Comparison of ENCODE assay signal across 9 mouse cellular contexts in genomic region chr10:69964611-69965010, GRCm38 (mm10).
DNase-seq lines count a peak whose midpoint lies in the region; TF ChIP-seq lines count a peak whose summit lies in the region.
"Had no signal": no experiment of that assay in that cellular context is flagged by ENCODE, and none has a peak within 500 bp of the region (broad histone marks: within the 10 kb centered on the region; RNA-seq: fewer than 3 reads in every experiment).

No protein-coding gene starts in this region.

- TF ChIP-seq CTCF in brain, embryonic 14.5 days (IDR thresholded peaks at IDR 0.05; ENCODE audit: borderline replicate concordance, extremely low read depth, insufficient read depth, insufficient read length): peak; percentile 69; the same call in 1 of the 2 replicates

- no peak overlapping the region for H3ac ChIP-seq in myocyte (ENCODE audit: control insufficient read depth, insufficient read length)

- TF ChIP-seq POLR2A in brain, embryonic 14.5 days (IDR thresholded peaks at IDR 0.05; ENCODE audit: borderline replicate concordance, extremely low read depth, insufficient read depth, insufficient read length, poor library complexity, severe bottlenecking): no peak
- TF ChIP-seq POLR2A in myocyte (IDR thresholded peaks at IDR 0.05; ENCODE audit: insufficient read length, low read depth): no peak

- H3K36me3 ChIP-seq in myocyte (ENCODE audit: control insufficient read depth, insufficient read depth): no peaks in the 10 kb centered on the region
- H3K36me3 ChIP-seq: limb, embryonic 15.5 days had no signal

- no peaks in the 10 kb centered on the region for H3K79me2 ChIP-seq in myocyte (ENCODE audit: control insufficient read depth, insufficient read depth)

- H3K27me3 ChIP-seq in myocyte (ENCODE audit: control insufficient read depth, insufficient read depth, insufficient read length): no peaks in the 10 kb centered on the region
- H3K27me3 ChIP-seq: limb, embryonic 15.5 days had no signal

- DNase-seq in heart, adult 8-10 months (ENCODE audit: low spot score): peak; percentile 48
- DNase-seq in heart, adult 9 months (ENCODE audit: low spot score in 2 of 2): no peak
- peak; percentile 53 for DNase-seq in right cerebral cortex, postnatal 14 days
- no peak for DNase-seq in right cerebral cortex, postnatal 25 days
- DNase-seq in brain, embryonic 14.5 days (ENCODE audit: low read depth): peak; percentile 73
- peak; percentile 52 for DNase-seq in hindlimb bud, embryonic 11.5 days (ENCODE audit: extremely low spot score, low read depth, low spot score)
- no peak for DNase-seq in thymus, postnatal 25 days

- H3K4me2 ChIP-seq in myocyte (ENCODE audit: low read depth): peak overlapping the region; percentile 65
- H3K4me2 ChIP-seq: limb, embryonic 15.5 days had no signal

- no peak overlapping the region for H3K4me3 ChIP-seq in myocyte
- H3K4me3 ChIP-seq: limb, embryonic 15.5 days had no signal

TF ChIP-seq in myocyte, 11 proteins besides CTCF, POLR2A, EP300 and RAD21:
- TF ChIP-seq E2F4 (IDR thresholded peaks at IDR 0.05; ENCODE audit: insufficient read depth): no peak
- TF ChIP-seq TCF12 (IDR thresholded peaks at IDR 0.05; ENCODE audit: insufficient read depth, poor library complexity, severe bottlenecking): no peak
- TF ChIP-seq MYOD1 (IDR thresholded peaks at IDR 0.05; ENCODE audit: control insufficient read depth in 1 of 3, insufficient read length in 2 of 3, low read depth in 2 of 3): no peak
- no peak for TF ChIP-seq SRF (IDR thresholded peaks at IDR 0.05; ENCODE audit: control insufficient read depth, insufficient read length, low read depth)
- TF ChIP-seq USF1 (IDR thresholded peaks at IDR 0.05; ENCODE audit: low read depth): no peak
- TF ChIP-seq CEBPB (IDR thresholded peaks at IDR 0.05; ENCODE audit: insufficient read depth, poor library complexity, severe bottlenecking): no peak
- no peak for TF ChIP-seq TCF3 (IDR thresholded peaks at IDR 0.05; ENCODE audit: insufficient read length, low read depth)
- no peak for TF ChIP-seq REST (IDR thresholded peaks at IDR 0.05; ENCODE audit: insufficient read depth, insufficient read length)
- TF ChIP-seq MAX (IDR thresholded peaks at IDR 0.05; ENCODE audit: low read depth): no peak
- no peak for TF ChIP-seq POLR2AphosphoS2 (IDR thresholded peaks at IDR 0.05; ENCODE audit: insufficient read length, low read depth)
- no peak for TF ChIP-seq MYOG (IDR thresholded peaks at IDR 0.05; ENCODE audit: control insufficient read depth in 1 of 3, insufficient read depth in 1 of 3, insufficient read length in 2 of 3, low read depth in 2 of 3)

Comparison
In these comparisons a context has a peak if more than half of its experiments do, and no peak if none do; other contexts are left out.
1. DNase-seq: peak in heart, adult 8-10 months (single experiment), right cerebral cortex, postnatal 14 days (single experiment), brain, embryonic 14.5 days (single experiment) and hindlimb bud, embryonic 11.5 days (single experiment); none in heart, adult 9 months (0 of 2), right cerebral cortex, postnatal 25 days (single experiment) and thymus, postnatal 25 days (single experiment).